Mouse (Mus musculus) forebrain, embryonic 15.5 days (tissue): ENCODE data around the gene Lrrc49. TPM values are rescaled to one million over a fixed set of nuclear protein-coding genes. Genes with fewer than 3 reads are reported as not detected.

Experiments used
- ATAC-seq: fragments of 200-750 bp; cut with Nextera tagmentation; replicated peaks from 2 replicates; pipeline ENCODE4 v1.8.0; 2017; ENCODE audit warnings: mild to moderate bottlenecking, moderate TSS enrichment, moderate library complexity
- H3K27ac ChIP-seq: fragments of 300-500 bp; sonication (generic); replicated peaks from 2 replicates; pipeline ENCODE4 v1.5.1; 2015; ENCODE audit warnings: mild to moderate bottlenecking, inconsistent platforms
- H3K27me3 ChIP-seq: fragments of 300-500 bp; sonication (generic); 2 replicates; pipeline ENCODE4 v1.6.1; 2015; ENCODE audit warnings: inconsistent platforms
- H3K36me3 ChIP-seq: fragments of 300-500 bp; sonication (generic); 2 replicates; pipeline ENCODE4 v1.6.1; 2015; ENCODE audit warnings: mild to moderate bottlenecking, inconsistent platforms
- H3K4me1 ChIP-seq: fragments of 300-500 bp; sonication (generic); 2 replicates; pipeline ENCODE4 v1.6.1; 2015; ENCODE audit warnings: inconsistent platforms
- H3K4me2 ChIP-seq: fragments of 300-500 bp; sonication (generic); replicated peaks from 2 replicates; pipeline ENCODE4 v1.6.1; 2015; ENCODE audit warnings: mild to moderate bottlenecking, inconsistent platforms
- H3K4me3 ChIP-seq: fragments of 300-500 bp; sonication (generic); 2 replicates; pipeline ENCODE4 v1.5.1; 2015; ENCODE audit warnings: mild to moderate bottlenecking, inconsistent platforms
- H3K9ac ChIP-seq: fragments of 300-500 bp; sonication (generic); replicated peaks from 2 replicates; pipeline ENCODE4 v1.6.1; 2015; ENCODE audit warnings: mild to moderate bottlenecking, inconsistent platforms
- H3K9me3 ChIP-seq: fragments of 300-500 bp; sonication (generic); 2 replicates; pipeline ENCODE4 v1.6.1; 2016; ENCODE audit warnings: inconsistent platforms
- WGBS: fragments of 180-500 bp; shearing (Covaris S2); methylation state at CpG from one replicate; pipeline ENCODE4 v1.1.7; 2015; ENCODE audit warnings: mixed read lengths; 5-methylcytosine and 5-hydroxymethylcytosine counted together
- polyA plus RNA-seq: library from polyadenylated mRNA; unstranded; fragments of >200 nt; fragmentation: Nextera tagmentation; extraction: Ambion mirVana; gene quantifications from 2 replicates; pipeline ENCODE4 v1.2.1, GENCODE M21; 2015

Gene Lrrc49
- polyA plus RNA-seq, 1 experiment from 2014 or later, result 69.5 TPM

GRCm38 (mm10) chr9:60558507-60558906, 129.5 kb downstream of the Lrrc49 start:
- Histone ChIP-seq H3K4me3 (no peak overlapping the region), H3K27me3 (no peaks in the 10 kb centered on the region), H3K9me3 (no peaks in the 10 kb centered on the region), H3K4me2 (no peak overlapping the region), H3K9ac (no peak overlapping the region), H3K4me1 (peaks cover 8% of the 10 kb centered on the region), H3K36me3 (no peaks in the 10 kb centered on the region), H3K27ac (no peak overlapping the region)
- ATAC-seq, result no peak
- WGBS, result 85% methylated on average over 3 of the region's 3 CpGs

- no peak for ATAC-seq
- H3K36me3 ChIP-seq, result no peaks in the 10 kb centered on the region
- H3K27ac ChIP-seq, result no peak overlapping the region
- H3K9ac ChIP-seq, result no peak overlapping the region
- 90% methylated on average over 4 of the region's 4 CpGs for WGBS
- H3K4me2 ChIP-seq, result no peak overlapping the region
- H3K4me1 ChIP-seq, result no peaks in the 10 kb centered on the region
- no peaks in the 10 kb centered on the region for H3K27me3 ChIP-seq
- no peak overlapping the region for H3K4me3 ChIP-seq
- H3K9me3 ChIP-seq, result no peaks in the 10 kb centered on the region
These were observed 136.7 kb downstream of the Lrrc49 start for GRCm38 (mm10) chr9:60551238-60551637.

- no peaks in the 10 kb centered on the region for H3K9me3 ChIP-seq
- WGBS, result 31% methylated on average over 4 of the region's 4 CpGs
- no peak overlapping the region for H3K9ac ChIP-seq
- no peaks in the 10 kb centered on the region for H3K27me3 ChIP-seq
- no peak overlapping the region for H3K4me3 ChIP-seq
- H3K4me2 ChIP-seq, result no peak overlapping the region
- no peaks in the 10 kb centered on the region for H3K36me3 ChIP-seq
- H3K4me1 ChIP-seq, result no peaks in the 10 kb centered on the region
- no peak for ATAC-seq
- H3K27ac ChIP-seq, result no peak overlapping the region
These were observed 139.8 kb downstream of the Lrrc49 start for GRCm38 (mm10) chr9:60548182-60548581.

- WGBS, result 90% methylated on average over 2 of the region's 2 CpGs
- Histone ChIP-seq H3K36me3 (no peaks in the 10 kb centered on the region), H3K4me1 (no peaks in the 10 kb centered on the region), H3K9ac (no peak overlapping the region), H3K27ac (no peak overlapping the region), H3K4me2 (no peak overlapping the region), H3K27me3 (no peaks in the 10 kb centered on the region), H3K9me3 (no peaks in the 10 kb centered on the region), H3K4me3 (no peak overlapping the region)
- ATAC-seq, result no peak
These were observed 141.8 kb downstream of the Lrrc49 start for GRCm38 (mm10) chr9:60546169-60546568.

GRCm38 (mm10) chr9:60545361-60546096, 142.4 kb downstream of the Lrrc49 start:
- ATAC-seq, result no peak
- Histone ChIP-seq H3K9ac (no peak overlapping the region), H3K27ac (no peak overlapping the region), H3K36me3 (no peaks in the 10 kb centered on the region), H3K4me1 (no peaks in the 10 kb centered on the region), H3K27me3 (no peaks in the 10 kb centered on the region), H3K4me2 (no peak overlapping the region), H3K9me3 (no peaks in the 10 kb centered on the region), H3K4me3 (no peak overlapping the region)
- WGBS, result 85% methylated on average over 13 of the region's 13 CpGs

GRCm38 (mm10) chr9:60543422-60544015, 144.4 kb downstream of the Lrrc49 start:
- Histone ChIP-seq H3K27ac (no peak overlapping the region), H3K9me3 (no peaks in the 10 kb centered on the region), H3K4me2 (no peak overlapping the region), H3K27me3 (no peaks in the 10 kb centered on the region), H3K4me3 (no peak overlapping the region), H3K9ac (no peak overlapping the region), H3K36me3 (no peaks in the 10 kb centered on the region), H3K4me1 (no peaks in the 10 kb centered on the region)
- ATAC-seq, result no peak
- 86% methylated on average over 7 of the region's 7 CpGs for WGBS

- Histone ChIP-seq H3K36me3 (no peaks in the 10 kb centered on the region), H3K4me2 (no peak overlapping the region), H3K27me3 (no peaks in the 10 kb centered on the region), H3K9me3 (no peaks in the 10 kb centered on the region), H3K4me3 (no peak overlapping the region), H3K27ac (no peak overlapping the region), H3K9ac (no peak overlapping the region), H3K4me1 (no peaks in the 10 kb centered on the region)
- 91% methylated on average over 12 of the region's 12 CpGs for WGBS
- no peak for ATAC-seq
These were observed 157.6 kb downstream of the Lrrc49 start for GRCm38 (mm10) chr9:60530310-60530709.

- Histone ChIP-seq H3K27me3 (no peaks in the 10 kb centered on the region), H3K27ac (no peak overlapping the region), H3K4me3 (no peak overlapping the region), H3K36me3 (no peaks in the 10 kb centered on the region), H3K9me3 (no peaks in the 10 kb centered on the region), H3K4me1 (no peaks in the 10 kb centered on the region), H3K9ac (no peak overlapping the region), H3K4me2 (no peak overlapping the region)
- 88% methylated on average over 10 of the region's 10 CpGs for WGBS
- ATAC-seq, result no peak
These were observed 158.4 kb downstream of the Lrrc49 start for GRCm38 (mm10) chr9:60529348-60530243.

GRCm38 (mm10) chr9:60528269-60528668, 159.7 kb downstream of the Lrrc49 start:
- no peak overlapping the region for H3K4me3 ChIP-seq
- no peak for ATAC-seq
- H3K36me3 ChIP-seq, result no peaks in the 10 kb centered on the region
- H3K4me2 ChIP-seq, result no peak overlapping the region
- no peak overlapping the region for H3K27ac ChIP-seq
- H3K27me3 ChIP-seq, result no peaks in the 10 kb centered on the region
- no peaks in the 10 kb centered on the region for H3K4me1 ChIP-seq
- H3K9me3 ChIP-seq, result no peaks in the 10 kb centered on the region
- H3K9ac ChIP-seq, result no peak overlapping the region
- 61% methylated on average over 3 of the region's 3 CpGs for WGBS

- Histone ChIP-seq H3K9me3 (no peaks in the 10 kb centered on the region), H3K27me3 (no peaks in the 10 kb centered on the region), H3K27ac (no peak overlapping the region), H3K4me3 (no peak overlapping the region), H3K4me2 (no peak overlapping the region), H3K36me3 (no peaks in the 10 kb centered on the region), H3K4me1 (no peaks in the 10 kb centered on the region), H3K9ac (no peak overlapping the region)
- WGBS, result 81% methylated on average over 2 of the region's 2 CpGs
- no peak for ATAC-seq
These were observed 160.1 kb downstream of the Lrrc49 start for GRCm38 (mm10) chr9:60527836-60528235.

GRCm38 (mm10) chr9:60527051-60527450, 160.9 kb downstream of the Lrrc49 start:
- Histone ChIP-seq H3K36me3 (no peaks in the 10 kb centered on the region), H3K9me3 (no peaks in the 10 kb centered on the region), H3K27ac (no peak overlapping the region), H3K4me1 (no peaks in the 10 kb centered on the region), H3K4me3 (no peak overlapping the region), H3K9ac (no peak overlapping the region), H3K27me3 (no peaks in the 10 kb centered on the region), H3K4me2 (no peak overlapping the region)
- WGBS, result 78% methylated on average over 5 of the region's 5 CpGs
- no peak for ATAC-seq

- Histone ChIP-seq H3K4me3 (no peak overlapping the region), H3K36me3 (no peaks in the 10 kb centered on the region), H3K9me3 (no peaks in the 10 kb centered on the region), H3K27me3 (peaks cover 2% of the 10 kb centered on the region; the same call in 1 of the 2 replicates), H3K9ac (no peak overlapping the region), H3K4me1 (no peaks in the 10 kb centered on the region), H3K27ac (no peak overlapping the region), H3K4me2 (no peak overlapping the region)
- WGBS, result 88% methylated on average over 5 of the region's 5 CpGs
- ATAC-seq, result no peak
These were observed 161.8 kb downstream of the Lrrc49 start for GRCm38 (mm10) chr9:60526195-60526594.
